Mouse (Mus musculus) CD4-positive, CD25-positive, alpha-beta regulatory T cell, adult 2 months (primary cell): ENCODE results near the gene Cipc.

Experiments used
- DNase-seq: peaks from one replicate; pipeline ENCODE4 v3.0.0-alpha.2; 2012; ENCODE audit warnings: low read depth, low spot score

Cipc gene

GRCm38 (mm10) chr12:86946862-86947574 lies at the start of gene Cipc:
Gene Cipc (plus strand): TSS chr12:86947043.
- peak; percentile 98 for DNase-seq

- DNase-seq: no peak
These were observed 49.0 kb upstream of the Cipc start for GRCm38 (mm10) chr12:86897769-86898273.

DNA sequence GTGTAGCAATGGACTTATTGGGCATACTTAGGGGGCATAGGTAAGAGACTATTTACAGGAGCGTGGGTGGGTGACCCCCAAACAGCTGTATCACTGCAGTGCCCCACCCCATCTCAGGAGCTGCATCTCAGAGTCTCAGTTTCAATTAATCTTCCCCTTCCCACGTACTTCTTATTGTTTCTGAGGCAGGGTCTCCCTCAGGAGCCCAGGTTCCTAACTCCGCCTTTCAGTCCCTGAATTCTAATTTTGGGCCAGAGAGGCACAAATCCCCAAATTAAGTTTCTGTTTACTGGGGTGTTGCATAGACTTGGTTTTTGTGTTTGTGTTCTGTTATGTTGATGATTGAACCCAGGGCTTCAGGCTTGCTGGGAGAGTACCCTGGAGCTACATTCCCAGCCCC lies 48.4 kb upstream of the Cipc start:
- no peak for DNase-seq

DNA sequence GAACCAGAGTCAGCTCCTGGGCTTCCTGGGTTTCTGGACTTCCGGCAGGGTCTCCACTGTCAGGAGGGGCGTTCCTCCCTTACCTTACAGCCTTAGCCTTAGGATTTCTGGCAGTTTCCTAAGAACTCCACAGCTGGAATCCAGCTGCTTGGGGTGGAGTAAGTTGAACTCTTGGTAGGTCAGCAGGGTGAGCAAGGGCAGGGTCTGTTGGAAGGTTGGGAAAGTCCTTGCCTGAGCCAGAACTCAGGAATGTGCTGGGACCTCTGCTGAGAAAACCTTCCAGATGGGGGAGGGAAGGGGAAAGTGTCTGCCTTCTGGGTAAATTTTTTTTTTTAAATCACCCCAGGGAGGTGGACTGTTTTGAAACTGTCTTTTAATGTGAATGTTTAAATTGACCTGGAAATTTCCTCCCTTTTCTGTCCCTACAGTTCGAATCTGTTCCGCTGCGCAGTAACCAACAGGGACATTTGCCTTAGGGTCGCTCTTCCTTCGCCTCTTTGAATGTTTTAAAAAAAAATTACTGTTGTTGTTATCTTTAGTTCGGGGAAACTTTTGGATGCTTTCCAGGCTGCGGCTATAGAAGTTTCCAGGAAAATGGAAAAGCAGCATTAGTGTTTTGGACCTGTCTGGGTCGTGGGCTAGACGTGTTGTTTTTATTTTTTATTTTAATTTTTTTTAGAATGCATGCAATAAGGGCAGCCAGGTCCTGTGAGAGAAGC lies 47.2 kb upstream of the Cipc start:
- DNase-seq: no peak

- no peak for DNase-seq
These were observed 42.7 kb upstream of the Cipc start for GRCm38 (mm10) chr12:86903828-86904806.

DNA sequence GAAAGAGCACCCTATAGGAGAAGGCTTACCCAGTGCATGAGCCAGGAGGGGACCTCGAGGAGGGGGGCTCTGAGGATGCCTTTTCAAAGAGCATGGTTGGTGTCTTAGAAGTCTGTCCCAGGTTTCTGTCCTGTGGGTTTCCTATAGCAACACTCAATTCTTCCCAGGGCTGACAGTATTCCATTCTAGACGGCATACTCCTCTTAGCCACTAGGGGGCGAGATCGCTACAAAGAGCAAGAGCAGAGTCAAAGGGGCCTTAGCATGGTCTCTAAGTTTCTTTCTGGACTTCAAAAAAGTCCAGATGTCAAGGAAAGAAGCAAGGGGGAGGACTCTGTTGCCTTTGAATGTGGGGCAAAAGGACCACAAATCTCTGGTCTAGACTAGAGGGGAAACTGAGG lies 41.6 kb upstream of the Cipc start:
- peak; percentile 73 for DNase-seq

GRCm38 (mm10) chr12:86905876-86906275 lies 41.0 kb upstream of the Cipc start:
- DNase-seq: no peak

GRCm38 (mm10) chr12:86906395-86906794 lies 40.4 kb upstream of the Cipc start:
- peak; percentile 93 for DNase-seq

- DNase-seq: no peak
These were observed 35.3 kb upstream of the Cipc start for GRCm38 (mm10) chr12:86911482-86911931.

DNA sequence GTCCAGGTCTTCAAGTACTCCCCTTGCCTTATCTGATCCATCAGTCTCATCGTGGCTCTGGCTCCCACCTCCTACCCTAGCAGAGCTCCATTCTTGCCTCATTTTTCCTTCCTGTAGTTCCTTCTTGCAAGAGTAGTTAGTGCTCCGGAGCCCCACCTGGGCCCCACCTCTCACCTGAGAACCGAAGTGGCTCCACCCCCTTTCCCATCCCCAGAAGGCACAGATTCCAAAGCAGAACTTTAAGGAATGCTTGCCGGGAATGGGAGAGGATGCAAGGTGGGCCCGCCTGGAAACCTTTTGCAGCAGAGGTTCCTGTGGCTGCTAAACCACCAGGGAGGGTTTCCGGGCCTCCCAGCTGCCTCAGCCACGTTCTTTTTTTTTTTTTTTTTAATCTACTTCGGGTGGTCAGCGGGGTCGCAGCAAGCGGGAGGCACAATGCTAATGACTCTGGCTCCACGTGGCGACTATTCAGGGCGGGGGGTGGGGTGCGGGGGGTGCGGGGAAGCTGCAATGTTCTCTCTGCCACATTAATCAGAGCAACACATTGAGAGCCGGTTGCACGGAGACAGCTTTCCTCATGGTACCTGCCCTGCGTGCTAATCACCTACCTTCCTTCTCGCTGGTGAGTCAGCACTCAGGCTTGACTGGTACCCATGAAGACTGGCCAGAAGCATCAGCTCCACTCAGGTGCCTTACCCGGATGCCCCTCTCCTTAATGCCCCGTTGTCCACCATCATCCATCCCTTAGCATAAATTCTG lies 34.3 kb upstream of the Cipc start:
- no peak for DNase-seq

DNA sequence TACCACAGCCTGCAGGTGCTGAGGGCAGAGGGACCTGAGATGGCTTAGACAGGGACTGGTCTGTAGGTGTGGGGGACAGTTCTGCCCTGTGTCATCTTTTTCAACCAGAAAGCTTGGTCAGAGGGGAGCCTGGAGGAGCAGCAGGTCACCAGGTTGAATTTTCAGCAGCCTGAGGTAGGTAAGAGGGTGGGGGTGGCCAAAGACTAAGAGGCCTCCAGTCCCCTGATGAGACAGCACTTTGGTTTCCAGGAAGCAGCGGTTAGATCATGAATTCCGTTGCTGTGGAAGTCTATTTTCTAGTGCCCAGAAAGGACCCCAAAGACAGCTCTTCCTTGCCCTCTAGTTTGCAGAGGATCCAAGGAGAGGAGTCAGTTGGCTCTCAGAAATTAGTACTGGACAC lies 32.5 kb upstream of the Cipc start:
- DNase-seq: no peak

- DNase-seq: peak; percentile 32
These were observed 32.1 kb upstream of the Cipc start for GRCm38 (mm10) chr12:86914756-86915155.

- DNase-seq: no peak
These were observed 31.2 kb upstream of the Cipc start for GRCm38 (mm10) chr12:86915617-86916016.

- no peak for DNase-seq
These were observed 29.9 kb upstream of the Cipc start for GRCm38 (mm10) chr12:86916796-86917573.

DNA sequence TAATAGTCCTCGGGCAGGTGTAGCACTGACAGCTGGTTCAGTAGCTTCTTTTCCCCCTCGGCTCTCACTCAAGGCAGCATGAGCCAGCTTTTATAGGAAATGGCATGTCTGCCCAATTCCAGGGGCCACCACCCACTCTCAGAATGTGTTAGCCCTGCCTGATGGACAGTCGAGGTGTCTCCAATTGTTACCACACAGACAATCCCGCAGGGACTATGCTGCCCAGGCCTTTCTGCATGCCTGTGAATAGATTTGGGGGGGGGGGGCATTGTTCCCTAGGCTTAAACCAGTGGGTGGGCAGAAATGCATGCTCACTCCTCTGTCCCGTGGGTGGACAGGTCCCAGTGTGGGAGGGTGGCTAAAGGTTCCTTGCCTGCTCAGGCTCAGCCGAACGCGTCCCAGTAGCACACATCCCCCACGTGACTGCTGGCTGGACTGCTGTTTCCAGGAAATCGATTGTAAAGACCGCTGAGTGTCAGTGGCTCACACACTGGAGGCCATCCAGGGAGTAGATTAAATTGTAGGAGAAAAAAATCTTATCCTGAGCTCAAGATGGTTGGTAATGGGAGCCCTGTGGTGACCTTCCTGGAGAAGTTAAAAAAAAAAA lies 28.4 kb upstream of the Cipc start:
- DNase-seq: no peak

- DNase-seq: no peak
These were observed 27.7 kb upstream of the Cipc start for GRCm38 (mm10) chr12:86918983-86919722.

DNA sequence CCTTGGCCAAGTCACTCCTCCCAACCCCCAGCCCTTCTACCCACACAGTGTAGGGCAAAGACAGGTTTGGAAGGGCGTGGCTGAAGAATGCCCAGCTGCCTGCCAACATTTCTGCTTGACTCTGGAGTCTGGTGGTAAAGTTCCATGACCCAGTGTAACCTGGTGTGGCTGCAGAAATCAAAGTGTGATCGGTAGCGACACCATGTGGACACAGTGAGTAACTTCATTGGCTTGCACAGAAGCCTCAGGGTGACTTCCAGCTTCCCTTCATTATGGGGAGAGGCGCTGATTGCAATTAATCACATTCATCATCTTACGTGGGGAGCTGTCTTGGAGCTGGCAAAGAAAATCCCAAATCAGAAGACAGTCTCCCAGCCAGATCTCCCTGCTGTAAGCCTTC lies 23.0 kb upstream of the Cipc start:
- peak; percentile 90 for DNase-seq

GRCm38 (mm10) chr12:86930934-86931729 lies 15.7 kb upstream of the Cipc start:
- DNase-seq: no peak
